Mouse (Mus musculus) megakaryocyte, embryonic 14.5 days (primary cell): Measurements from ENCODE around the gene Hrct1.

ENCODE experiments used
- FLI1 ChIP-seq: IDR thresholded peaks from 2 replicates; pipeline ENCODE4 v1.6.1; 2012; ENCODE audit warnings: low read length, inconsistent platforms, mixed read lengths
- GATA1 ChIP-seq: IDR thresholded peaks from 3 replicates; pipeline ENCODE4 v1.6.1; 2012; ENCODE audit warnings: mixed read lengths, low read length, inconsistent platforms, borderline replicate concordance

DNA sequence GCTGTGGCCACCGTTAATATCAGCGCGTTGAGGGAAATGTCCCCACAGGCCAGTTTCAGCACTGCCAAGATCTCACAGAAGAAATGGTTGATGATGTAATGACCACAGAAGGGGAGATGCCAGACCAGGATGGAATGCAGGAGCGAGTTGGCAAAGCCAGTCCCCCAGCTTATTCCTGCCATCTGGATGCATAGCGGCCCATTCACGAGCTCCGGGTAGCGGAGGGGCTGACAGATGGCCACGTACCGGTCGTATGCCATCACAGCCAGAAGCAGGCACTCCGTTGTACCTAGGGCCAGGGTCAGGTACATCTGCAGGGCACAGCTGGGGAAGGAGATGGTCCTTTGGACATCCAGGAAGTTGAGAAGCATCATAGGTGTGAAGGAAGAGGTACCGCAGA lies 30.4 kb upstream of the Hrct1 start:
- TF ChIP-seq FLI1 (no peak), GATA1 (no peak)
